Mouse (Mus musculus): Measurements from ENCODE around the gene Ppm1n. TPM values are rescaled to one million over a fixed set of nuclear protein-coding genes. Genes with fewer than 3 reads are reported as not detected.

The Ppm1n gene
- polyA plus RNA-seq, 1 experiment from 2014 or later = not detected

- Histone ChIP-seq H3K9me3 (ENCODE audit: low read length) (no peaks in the 10 kb centered on the region), H3K4me2 (ENCODE audit: low read depth, low read length) (peak overlapping the region; percentile 61), H3K36me3 (replicated peaks; ENCODE audit: insufficient read depth, low read length) (no peaks in the 10 kb centered on the region), H3K9ac (replicated peaks) (0 out of 2 replicates have a peak overlapping the region, but pooled peaks have one; percentile 42), H3K4me3 (ENCODE audit: low read depth, low read length) (peak overlapping the region; percentile 44; the same call in 1 of the 2 replicates), H3K27ac (ENCODE audit: low read depth) (no peak overlapping the region), H3K27me3 (ENCODE audit: insufficient read depth, low read length) (peaks cover 52% of the 10 kb centered on the region), H3K4me1 (ENCODE audit: insufficient read depth) (peaks cover 15% of the 10 kb centered on the region; the same call in 1 of the 2 replicates)
- ATAC-seq (no peak), DNase-seq (no peak)
- no peak for TF ChIP-seq EP300 (IDR thresholded peaks at IDR 0.05; ENCODE audit: low read depth)
- no peak for TF ChIP-seq CTCF (IDR thresholded peaks at IDR 0.05; ENCODE audit: low read depth)
- WGBS (ENCODE audit: insufficient replicate concordance) = 12% methylated on average over 16 of the region's 16 CpGs
Measured at GRCm38 (mm10) chr7:19301461-19302263, 21.8 kb upstream of the Ppm1n start.

GRCm38 (mm10) chr7:19300501-19301421 is 20.9 kb upstream of the Ppm1n start:
- Histone ChIP-seq H3K9ac (replicated peaks) (peak overlapping the region; percentile 42; the same call in 1 of the 2 replicates), H3K27ac (ENCODE audit: low read depth) (no peak overlapping the region), H3K27me3 (ENCODE audit: insufficient read depth, low read length) (peaks cover 43% of the 10 kb centered on the region), H3K4me3 (ENCODE audit: low read depth, low read length) (peak overlapping the region; percentile 44), H3K4me2 (ENCODE audit: low read depth, low read length) (peak overlapping the region; percentile 61), H3K36me3 (replicated peaks; ENCODE audit: insufficient read depth, low read length) (no peaks in the 10 kb centered on the region), H3K4me1 (ENCODE audit: insufficient read depth) (peaks cover 15% of the 10 kb centered on the region), H3K9me3 (ENCODE audit: low read length) (no peaks in the 10 kb centered on the region)
- ATAC-seq (peak; percentile 83), DNase-seq (peak; percentile 86)
- under 1% methylated on average over 29 of the region's 29 CpGs for WGBS (ENCODE audit: insufficient replicate concordance)
- TF ChIP-seq EP300 (IDR thresholded peaks at IDR 0.05; ENCODE audit: low read depth) (peak; percentile 29; the same call in 1 of the 2 replicates), CTCF (IDR thresholded peaks at IDR 0.05; ENCODE audit: low read depth) (peak; percentile 98)

- no peak overlapping the region for H3K4me3 ChIP-seq (ENCODE audit: low read depth, low read length)
- H3K27me3 ChIP-seq (ENCODE audit: insufficient read depth, low read length) = peaks cover 28% of the 10 kb centered on the region
- peak; percentile 74 for DNase-seq
- no peak overlapping the region for H3K9ac ChIP-seq (replicated peaks)
- peak; percentile 82 for TF ChIP-seq CTCF (IDR thresholded peaks at IDR 0.05; ENCODE audit: low read depth)
- no peak for TF ChIP-seq EP300 (IDR thresholded peaks at IDR 0.05; ENCODE audit: low read depth)
- H3K27ac ChIP-seq (ENCODE audit: low read depth) = no peak overlapping the region
- 17% methylated on average over 3 of the region's 3 CpGs for WGBS (ENCODE audit: insufficient replicate concordance)
- no peaks in the 10 kb centered on the region for H3K9me3 ChIP-seq (ENCODE audit: low read length)
- H3K4me1 ChIP-seq (ENCODE audit: insufficient read depth) = peaks cover 10% of the 10 kb centered on the region
- H3K4me2 ChIP-seq (ENCODE audit: low read depth, low read length) = no peak overlapping the region
- no peaks in the 10 kb centered on the region for H3K36me3 ChIP-seq (replicated peaks; ENCODE audit: insufficient read depth, low read length)
- ATAC-seq = no peak
Measured at GRCm38 (mm10) chr7:19299194-19299593, 19.3 kb upstream of the Ppm1n start.

- peaks cover 3% of the 10 kb centered on the region; the same call in 1 of the 2 replicates for H3K4me1 ChIP-seq (ENCODE audit: insufficient read depth)
- H3K27me3 ChIP-seq (ENCODE audit: insufficient read depth, low read length) = peaks cover 14% of the 10 kb centered on the region
- H3K9me3 ChIP-seq (ENCODE audit: low read length) = no peaks in the 10 kb centered on the region
- no peak overlapping the region for H3K4me3 ChIP-seq (ENCODE audit: low read depth, low read length)
- no peak overlapping the region for H3K27ac ChIP-seq (ENCODE audit: low read depth)
- no peak for TF ChIP-seq EP300 (IDR thresholded peaks at IDR 0.05; ENCODE audit: low read depth)
- no peak for TF ChIP-seq CTCF (IDR thresholded peaks at IDR 0.05; ENCODE audit: low read depth)
- no peak overlapping the region for H3K9ac ChIP-seq (replicated peaks)
- no peak for DNase-seq
- H3K4me2 ChIP-seq (ENCODE audit: low read depth, low read length) = no peak overlapping the region
- H3K36me3 ChIP-seq (replicated peaks; ENCODE audit: insufficient read depth, low read length) = no peaks in the 10 kb centered on the region
- WGBS (ENCODE audit: insufficient replicate concordance) = 85% methylated on average over 5 of the region's 5 CpGs
- ATAC-seq = no peak
Measured at GRCm38 (mm10) chr7:19297794-19298193, 17.9 kb upstream of the Ppm1n start.

GRCm38 (mm10) chr7:19297034-19297433 is 17.2 kb upstream of the Ppm1n start:
- no peaks in the 10 kb centered on the region for H3K36me3 ChIP-seq (replicated peaks; ENCODE audit: insufficient read depth, low read length)
- H3K27me3 ChIP-seq (ENCODE audit: insufficient read depth, low read length) = peaks cover 7% of the 10 kb centered on the region
- 82% methylated on average over 6 of the region's 6 CpGs for WGBS (ENCODE audit: insufficient replicate concordance)
- no peaks in the 10 kb centered on the region for H3K9me3 ChIP-seq (ENCODE audit: low read length)
- TF ChIP-seq EP300 (IDR thresholded peaks at IDR 0.05; ENCODE audit: low read depth) (no peak), CTCF (IDR thresholded peaks at IDR 0.05; ENCODE audit: low read depth) (0 out of 2 replicates have a peak, but pooled peaks have one; percentile 24)
- peaks cover 3% of the 10 kb centered on the region; the same call in 1 of the 2 replicates for H3K4me1 ChIP-seq (ENCODE audit: insufficient read depth)
- no peak overlapping the region for H3K27ac ChIP-seq (ENCODE audit: low read depth)
- no peak for DNase-seq
- H3K9ac ChIP-seq (replicated peaks) = no peak overlapping the region
- H3K4me2 ChIP-seq (ENCODE audit: low read depth, low read length) = no peak overlapping the region
- H3K4me3 ChIP-seq (ENCODE audit: low read depth, low read length) = no peak overlapping the region
- no peak for ATAC-seq

All from liver, postnatal 0 days (tissue).